ENCODE assay signal across 10 mouse cellular contexts in the genomic region with DNA sequence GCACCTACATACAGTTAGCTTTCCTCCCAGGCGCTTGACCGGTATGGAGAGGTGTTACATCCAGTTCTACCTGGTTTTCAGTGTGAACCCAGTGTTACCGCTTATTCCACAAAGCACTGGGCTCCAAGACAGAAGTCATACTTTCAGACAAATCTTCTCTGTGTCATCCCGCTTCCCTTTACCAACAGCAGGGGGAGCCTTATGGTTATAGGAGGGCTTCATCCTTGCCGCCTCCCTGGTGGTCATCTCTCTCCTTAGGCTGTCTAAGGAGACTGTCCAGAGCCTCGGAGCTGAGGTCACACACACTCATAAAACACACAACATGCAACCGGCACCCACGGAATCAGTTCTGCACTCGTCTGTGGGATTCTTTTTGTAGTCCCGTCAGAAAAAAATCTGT. TPM values are rescaled to one million over a fixed set of nuclear protein-coding genes. Genes with fewer than 3 reads are reported as not detected.
DNase-seq lines count a peak whose midpoint lies in the region; ATAC-seq and TF ChIP-seq lines count a peak whose summit lies in the region.
"Had no signal": no experiment of that assay in that cellular context is flagged by ENCODE, and none has a peak within 500 bp of the region (broad histone marks: within the 10 kb centered on the region; RNA-seq: fewer than 3 reads in every experiment).

No protein-coding gene starts in this region.

- no peak; the same call in 1 of the 2 replicates for ATAC-seq in liver, embryonic 14.5 days (ENCODE audit: insufficient read depth)
- ATAC-seq in liver, embryonic 11.5 days (replicated peaks; ENCODE audit: low FRiP score) = no peak
- ATAC-seq in megakaryocyte, adult 5-6 weeks (ENCODE audit: poor library complexity, severe bottlenecking) = no peak
- ATAC-seq: hindbrain, embryonic 16.5 days had no signal

- no peak for DNase-seq in gastrocnemius, adult 2 months
- no peak for DNase-seq in gastrocnemius, adult 8-10 months (ENCODE audit: low spot score in 2 of 2)
- DNase-seq in liver, embryonic 14.5 days (ENCODE audit: low read depth in 3 of 3, low spot score in 3 of 3) = no peak
- DNase-seq in liver, embryonic 11.5 days (ENCODE audit: low spot score) = no peak
- DNase-seq in kidney, postnatal 10 days = peak; percentile 42
- DNase-seq in urinary bladder, postnatal 14 days (ENCODE audit: low spot score) = no peak

- no peak overlapping the region for H3K4me3 ChIP-seq in gastrocnemius, adult 2 months
- H3K4me3 ChIP-seq in liver, embryonic 14.5 days (ENCODE audit: insufficient read depth in 1 of 2, low read depth in 2 of 2, low read length in 2 of 2) = no peak overlapping the region
- H3K4me3 ChIP-seq in liver, embryonic 11.5 days (ENCODE audit: low read depth, low read length) = no peak overlapping the region
- no peak overlapping the region for H3K4me3 ChIP-seq in ES-Bruce4 (ENCODE audit: low read depth, low read length)
- H3K4me3 ChIP-seq: limb, embryonic 12.5 days had no signal

- peaks cover 59% of the 10 kb centered on the region for H3K36me3 ChIP-seq in liver, embryonic 14.5 days (replicated peaks; ENCODE audit: control insufficient read depth, insufficient read depth, low read depth)
- H3K36me3 ChIP-seq in liver, embryonic 11.5 days (ENCODE audit: control insufficient read depth, insufficient read depth, low read length) = peaks cover 48% of the 10 kb centered on the region
- H3K36me3 ChIP-seq in ES-Bruce4 (ENCODE audit: control insufficient read depth, insufficient read depth, low read length, poor library complexity, severe bottlenecking) = peaks cover 30% of the 10 kb centered on the region

- WGBS in liver, embryonic 14.5 days (ENCODE audit: insufficient replicate concordance) = 81% methylated on average over 10 of the region's 10 CpGs
- WGBS in liver, embryonic 11.5 days = 80% methylated on average over 10 of the region's 10 CpGs

- H3K9ac ChIP-seq in liver, embryonic 14.5 days (replicated peaks) = no peak overlapping the region
- no peak overlapping the region for H3K9ac ChIP-seq in liver, embryonic 11.5 days (ENCODE audit: low read depth, low read length)
- H3K9ac ChIP-seq in ES-Bruce4 (ENCODE audit: low read depth, poor library complexity, severe bottlenecking) = no peak overlapping the region
- H3K9ac ChIP-seq: limb, embryonic 12.5 days had no signal

- intact Hi-C loops in gastrocnemius, adult 2 months (cut with DNase I) = no loop called here

- H3K4me1 ChIP-seq in liver, embryonic 14.5 days (replicated peaks; ENCODE audit: control insufficient read depth in 2 of 2, insufficient read depth in 2 of 2, low read length in 1 of 2) = no peaks in the 10 kb centered on the region
- no peaks in the 10 kb centered on the region for H3K4me1 ChIP-seq in liver, embryonic 11.5 days (replicated peaks; ENCODE audit: control insufficient read depth, insufficient read depth, low read length)
- no peaks in the 10 kb centered on the region for H3K4me1 ChIP-seq in ES-Bruce4 (ENCODE audit: control insufficient read depth, insufficient read depth, low read length)

- no peaks in the 10 kb centered on the region for H3K9me3 ChIP-seq in liver, embryonic 14.5 days (ENCODE audit: control insufficient read depth, low read length)
- H3K9me3 ChIP-seq in liver, embryonic 11.5 days (ENCODE audit: control insufficient read depth, low read length) = no peaks in the 10 kb centered on the region
- H3K9me3 ChIP-seq in ES-Bruce4 (replicated peaks; ENCODE audit: control insufficient read depth, insufficient read depth, low read length, poor library complexity, severe bottlenecking) = no peaks in the 10 kb centered on the region
- H3K9me3 ChIP-seq: limb, embryonic 12.5 days had no signal

- TF ChIP-seq CTCF in gastrocnemius, adult 2 months (IDR thresholded peaks at IDR 0.05) = peak; percentile 36
- TF ChIP-seq CTCF in liver, embryonic 14.5 days (IDR thresholded peaks at IDR 0.05; ENCODE audit: low read depth) = peak; percentile 38; the same call in 1 of the 2 replicates
- TF ChIP-seq CTCF in ES-Bruce4 (IDR thresholded peaks at IDR 0.05; ENCODE audit: low read depth, low read length) = peak; percentile 52

- TF ChIP-seq EP300 in liver, embryonic 14.5 days (IDR thresholded peaks at IDR 0.05; ENCODE audit: low read depth) = no peak
- TF ChIP-seq EP300 in ES-Bruce4 (IDR thresholded peaks at IDR 0.05; ENCODE audit: insufficient read depth, low read depth, low read length) = no peak

- no peak for TF ChIP-seq POLR2A in ES-Bruce4 (IDR thresholded peaks at IDR 0.05; ENCODE audit: insufficient read depth, low read length)

- no peaks in the 10 kb centered on the region for H3K27me3 ChIP-seq in liver, embryonic 14.5 days (ENCODE audit: control insufficient read depth, insufficient read depth, low read length)
- H3K27me3 ChIP-seq in liver, embryonic 11.5 days (replicated peaks; ENCODE audit: control insufficient read depth, insufficient read depth, low read length) = no peaks in the 10 kb centered on the region
- no peaks in the 10 kb centered on the region for H3K27me3 ChIP-seq in ES-Bruce4 (ENCODE audit: control insufficient read depth, insufficient read depth, low read length, poor library complexity, severe bottlenecking)
- H3K27me3 ChIP-seq: limb, embryonic 12.5 days had no signal

- H3K27ac ChIP-seq in gastrocnemius, adult 2 months = no peak overlapping the region
- H3K27ac ChIP-seq in liver, embryonic 14.5 days = no peak overlapping the region
- no peak overlapping the region for H3K27ac ChIP-seq in liver, embryonic 11.5 days (ENCODE audit: low read depth, low read length)
- no peak overlapping the region for H3K27ac ChIP-seq in ES-Bruce4 (ENCODE audit: insufficient read depth, low read length)
- H3K27ac ChIP-seq: limb, embryonic 12.5 days had no signal

- no peak overlapping the region for H3K4me2 ChIP-seq in liver, embryonic 14.5 days (ENCODE audit: low read depth)
- H3K4me2 ChIP-seq in liver, embryonic 11.5 days = no peak overlapping the region
- H3K4me2 ChIP-seq: limb, embryonic 12.5 days had no signal

RNA-seq across cellular contexts. Expression of a gene that starts 37.4 kb away (rescaled TPM):
- under 1 TPM; 0.43 to 0.73 TPM for total RNA-seq in gastrocnemius, adult 2 months (2021)
- 1 to 10 TPM in 1 of 4 experiments, under 1 TPM in 3; 0.17 to 1.0 (median 0.27) TPM for total RNA-seq in gastrocnemius, adult 8-10 months (2022)
- polyA plus RNA-seq in liver, embryonic 14.5 days (2012; rRNA removed) = 1.7 and 1.9 TPM in 2 replicates
- 7.1 and 8.6 TPM in 2 replicates for polyA plus RNA-seq in liver, embryonic 14.5 days (2014; fragmentation: Nextera tagmentation; extraction: Ambion mirVana)
- polyA plus RNA-seq in liver, embryonic 11.5 days (2014; fragmentation: Nextera tagmentation; extraction: Ambion mirVana) = 18.1 and 18.8 TPM in 2 replicates
- polyA plus RNA-seq in ES-Bruce4 (2011; ENCODE audit: insufficient read depth, insufficient read length, low read depth, missing spikeins) = 31.4 and 32.5 TPM in 2 replicates
- total RNA-seq in megakaryocyte, adult 5-6 weeks (2015) = 13.3 and 16.5 TPM in 2 replicates
- 10.6 and 13.0 TPM in 2 replicates for total RNA-seq in megakaryocyte, adult 5-6 weeks (2017)

Comparison
In these comparisons a context has a peak if more than half of its experiments do, and no peak if none do; other contexts are left out.
1. RNA of a gene that starts 37.4 kb away (total RNA-seq): 10.6 to 16.5 TPM in megakaryocyte, adult 5-6 weeks; 0.43 to 0.73 TPM in gastrocnemius, adult 2 months and 0.17 to 1.0 TPM in gastrocnemius, adult 8-10 months; every median in the first group is over 4 times any median in the second.
2. Peak in every context shown above with its lines, with median percentiles within 50 percentile points of each other: CTCF ChIP-seq.